Mouse (Mus musculus) neutrophil, adult 59 days (primary cell): ENCODE results near the gene Olfr123. TPM values are rescaled to one million over a fixed set of nuclear protein-coding genes. Genes with fewer than 3 reads are reported as not detected.

Experiments used
- total RNA-seq, 2 experiments: library from RNA; stranded (reverse); gene quantifications; 1 replicate in 1 of 2; 2 replicates in 1 of 2; pipeline ENCODE4 v1.2.4; 2023

Olfr123 gene
- total RNA-seq: not detected

DNA sequence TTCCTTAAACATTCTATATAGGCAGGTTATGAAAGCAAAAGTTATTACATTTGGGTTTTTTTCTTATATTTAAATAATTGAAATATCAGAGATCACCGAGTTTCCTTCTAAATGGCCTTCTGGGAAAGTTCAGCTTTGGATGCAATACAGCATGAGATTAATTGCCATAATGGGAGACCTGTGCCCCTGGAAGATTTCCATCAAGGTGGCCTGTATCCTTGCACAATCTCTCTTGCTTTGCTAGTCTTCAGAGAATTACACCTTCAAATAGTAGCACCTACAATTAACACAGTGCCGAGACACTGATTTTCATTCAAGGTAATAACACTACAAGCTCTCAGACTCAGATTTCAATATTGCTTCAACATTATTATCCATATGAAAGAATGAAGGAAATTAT, at the start of gene Olfr123:
Gene Olfr123, plus strand, starts transcription at position 301 of the 400 bp plus-strand sequence.

DNA sequence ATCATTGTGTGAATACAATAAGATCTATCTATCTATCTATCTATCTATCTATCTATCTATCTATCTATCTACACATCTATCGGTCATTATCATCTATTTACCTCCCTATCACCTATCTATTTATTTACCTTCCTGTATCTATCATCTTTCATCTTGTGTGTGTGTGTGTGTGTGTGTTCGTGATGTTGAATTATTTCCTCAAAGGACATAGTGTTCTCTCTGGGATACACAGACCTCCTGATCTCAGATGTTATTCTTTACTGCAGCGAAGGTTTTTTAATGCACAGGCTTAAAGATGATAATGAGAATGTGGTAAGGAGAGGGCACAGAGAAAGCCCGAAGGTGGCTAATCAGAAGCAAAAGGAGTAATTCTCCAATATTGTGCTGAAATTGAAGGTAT, 25.0 kb upstream of the Olfr123 start, which contains the start of gene Olfr122:
Gene Olfr122, plus strand, starts transcription at position 301 of the 400 bp plus-strand sequence.

DNA sequence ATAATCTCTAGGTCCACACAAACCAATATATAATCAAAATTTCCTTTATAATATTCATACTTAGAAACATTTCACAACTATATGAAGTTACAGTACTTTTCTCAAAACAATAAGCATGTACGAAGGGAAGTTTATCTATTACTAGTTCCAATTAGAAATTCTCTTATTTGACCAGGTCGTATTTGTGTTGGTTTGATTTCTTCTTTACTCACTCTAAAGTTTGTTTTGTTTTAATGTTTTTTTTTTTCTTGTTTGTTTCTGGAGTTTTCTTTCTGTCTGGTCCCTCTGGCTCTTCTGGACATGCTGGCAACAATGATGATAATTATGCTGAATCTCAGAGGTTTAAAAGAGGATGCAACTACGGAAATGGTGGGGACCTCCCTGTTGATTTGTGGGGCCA, 6.3 kb downstream of the Olfr123 start, which contains the start of gene Olfr124:
Gene Olfr124, plus strand, starts transcription at position 301 of the 400 bp plus-strand sequence.

DNA sequence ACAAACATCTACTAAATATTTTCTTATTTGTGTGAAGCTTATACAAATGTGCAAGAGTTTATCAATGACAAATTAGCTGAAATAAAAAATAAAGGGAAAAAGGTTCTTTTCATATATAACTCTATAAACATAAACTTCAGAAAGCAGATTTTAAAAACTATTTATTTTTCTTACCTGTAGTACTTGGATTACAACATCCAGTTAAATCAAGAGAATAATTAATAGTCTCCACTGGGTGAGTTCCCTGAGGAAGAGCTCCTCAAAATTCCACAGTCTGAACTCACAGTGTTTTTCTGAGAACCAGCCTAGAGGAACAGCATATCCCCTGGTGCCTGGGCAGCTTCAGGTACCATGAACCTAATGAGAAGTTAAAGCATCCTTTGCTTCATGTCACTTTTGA, 39.3 kb downstream of the Olfr123 start, which contains the start of gene Olfr125:
Gene Olfr125, plus strand, starts transcription at position 301 of the 400 bp plus-strand sequence.

DNA sequence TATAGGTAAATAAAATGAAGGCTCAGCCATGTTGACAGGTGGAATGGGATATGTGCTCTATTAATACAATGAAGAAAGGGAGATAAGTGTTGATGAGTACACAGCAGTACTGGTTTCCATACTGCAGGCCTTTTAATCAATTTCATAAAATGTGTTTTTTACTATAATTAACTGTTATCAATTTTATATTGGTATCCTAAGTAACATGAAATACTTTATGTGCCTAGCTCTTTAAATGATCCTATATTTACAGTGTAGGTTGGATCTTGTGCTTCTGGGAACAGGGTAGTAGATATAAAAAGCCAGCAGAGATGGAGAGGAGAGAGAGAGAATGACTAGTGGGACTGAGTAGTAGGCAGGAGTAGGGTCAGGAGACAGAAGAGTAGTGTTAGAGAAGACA, 53.9 kb downstream of the Olfr123 start, which contains the start of gene Olfr126:
Gene Olfr126, plus strand, starts transcription at position 301 of the 400 bp plus-strand sequence.

Other genes with a start within 250 kb of the Olfr123 start
- gene Olfr112, start 224.1 kb upstream of the Olfr123 start, total RNA-seq: not detected
- gene Olfr113, start 215.9 kb upstream of the Olfr123 start, total RNA-seq: not detected
- gene Olfr114, start 200.8 kb upstream of the Olfr123 start, total RNA-seq: not detected
- gene Olfr115, start 166.4 kb upstream of the Olfr123 start, total RNA-seq: not detected
- not detected for gene Olfr116, start 166.3 kb upstream of the Olfr123 start, total RNA-seq
- gene Olfr117, start 129.7 kb upstream of the Olfr123 start, total RNA-seq: not detected
- gene Olfr118, start 126.5 kb upstream of the Olfr123 start, total RNA-seq: not detected
- not detected for gene Olfr119, start 97.0 kb upstream of the Olfr123 start, total RNA-seq
- not detected for gene Olfr120, start 71.7 kb upstream of the Olfr123 start, total RNA-seq
- not detected for gene Olfr121, start 44.7 kb upstream of the Olfr123 start, total RNA-seq
- not detected for gene Olfr122, start 24.9 kb upstream of the Olfr123 start, total RNA-seq
- gene Olfr124, start 6.4 kb downstream of the Olfr123 start, total RNA-seq: not detected
- gene Olfr125, start 39.4 kb downstream of the Olfr123 start, total RNA-seq: not detected
- not detected for gene Olfr126, start 54.0 kb downstream of the Olfr123 start, total RNA-seq
- gene Olfr127, start 106.9 kb downstream of the Olfr123 start, total RNA-seq: not detected
- gene Olfr128, start 127.0 kb downstream of the Olfr123 start, total RNA-seq: not detected
- gene Olfr761, start 159.6 kb downstream of the Olfr123 start, total RNA-seq: not detected